Mouse (Mus musculus) hindbrain, embryonic 13.5 days (tissue): ENCODE data around the gene Rock2. TPM values are rescaled to one million over a fixed set of nuclear protein-coding genes. Genes with fewer than 3 reads are reported as not detected.

Source experiments
- ATAC-seq: fragments of 200-750 bp; cut with Nextera tagmentation; 2 replicates; pipeline ENCODE4 v1.8.0; 2017; ENCODE audit warnings: moderate TSS enrichment; ENCODE audit not compliant: low FRiP score
- H3K27ac ChIP-seq: fragments of 300-500 bp; sonication (generic); 2 replicates; pipeline ENCODE4 v1.5.1; 2015; ENCODE audit warnings: inconsistent platforms, mild to moderate bottlenecking, moderate library complexity
- H3K27me3 ChIP-seq: fragments of 300-500 bp; sonication (generic); 2 replicates; pipeline ENCODE4 v1.6.1; 2015; ENCODE audit warnings: mild to moderate bottlenecking, inconsistent platforms
- H3K36me3 ChIP-seq: fragments of 300-500 bp; sonication (generic); 2 replicates; pipeline ENCODE4 v1.6.1; 2015; ENCODE audit warnings: mild to moderate bottlenecking, inconsistent platforms
- H3K4me1 ChIP-seq: fragments of 300-500 bp; sonication (generic); replicated peaks from 2 replicates; pipeline ENCODE4 v1.6.1; 2015; ENCODE audit warnings: inconsistent platforms
- H3K4me2 ChIP-seq: fragments of 300-500 bp; sonication (generic); 2 replicates; pipeline ENCODE4 v1.6.1; 2015; ENCODE audit warnings: inconsistent platforms, mild to moderate bottlenecking, moderate library complexity
- H3K4me3 ChIP-seq: fragments of 300-500 bp; sonication (generic); 2 replicates; pipeline ENCODE4 v1.5.1; 2015; ENCODE audit warnings: mild to moderate bottlenecking, inconsistent platforms
- H3K9ac ChIP-seq: fragments of 300-500 bp; sonication (generic); 2 replicates; pipeline ENCODE4 v1.6.1; 2015; ENCODE audit warnings: mild to moderate bottlenecking, inconsistent platforms
- H3K9me3 ChIP-seq: fragments of 300-500 bp; sonication (generic); 2 replicates; pipeline ENCODE4 v1.6.1; 2016; ENCODE audit warnings: inconsistent platforms
- WGBS: fragments of 180-500 bp; shearing (Covaris S2); methylation state at CpG from one replicate; pipeline ENCODE4 v1.1.7; 2015; 5-methylcytosine and 5-hydroxymethylcytosine counted together
- polyA plus RNA-seq: library from polyadenylated mRNA; unstranded; fragments of >200 nt; fragmentation: Nextera tagmentation; extraction: Ambion mirVana; gene quantifications from 2 replicates; pipeline ENCODE4 v1.2.1, GENCODE M21; 2015

The Rock2 gene
- polyA plus RNA-seq, 1 experiment from 2014 or later = 15.5 TPM

- Histone ChIP-seq H3K4me2 (no peak overlapping the region), H3K36me3 (no peaks in the 10 kb centered on the region), H3K9ac (no peak overlapping the region), H3K9me3 (no peaks in the 10 kb centered on the region), H3K27me3 (no peaks in the 10 kb centered on the region), H3K4me3 (no peak overlapping the region), H3K4me1 (no peaks in the 10 kb centered on the region; the same call in 1 of the 2 replicates), H3K27ac (no peak overlapping the region)
- ATAC-seq = no peak
- WGBS = 96% methylated on average over 3 of the region's 3 CpGs
These were observed 17.9 kb downstream of the Rock2 start for GRCm38 (mm10) chr12:16912600-16912999.

DNA sequence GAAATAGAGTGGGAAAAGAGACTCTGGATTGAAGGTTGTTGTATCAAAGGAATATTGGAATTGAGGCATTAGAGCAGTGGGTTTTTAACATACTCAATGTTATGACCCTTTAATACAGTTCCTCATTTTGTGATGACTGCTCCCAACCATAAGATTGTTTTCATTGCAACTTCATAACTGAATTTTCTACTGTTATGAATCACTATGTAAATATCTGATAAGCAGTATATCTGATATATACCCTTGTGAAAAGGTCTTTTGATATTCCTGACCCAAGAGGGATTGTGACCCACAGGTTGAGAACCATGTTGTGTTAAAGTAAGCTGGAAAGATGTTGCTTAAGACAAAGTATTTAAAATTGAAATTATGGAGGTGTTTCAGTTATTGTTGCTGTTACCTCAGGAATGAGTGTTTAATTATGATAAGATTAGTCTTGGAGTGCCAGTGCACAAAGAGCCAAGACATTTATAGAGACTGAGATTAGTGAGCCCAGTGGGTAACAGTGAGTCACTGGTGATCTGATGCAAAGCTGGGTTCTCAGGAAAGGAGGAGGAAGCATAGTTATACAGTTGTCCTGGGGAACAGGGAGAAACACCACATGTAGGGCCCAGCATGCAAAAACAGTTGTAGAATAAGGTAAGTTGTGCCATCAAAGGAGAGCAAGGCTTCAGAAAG is 25.6 kb downstream of the Rock2 start:
- no peak for ATAC-seq
- Histone ChIP-seq H3K9me3 (no peaks in the 10 kb centered on the region), H3K27me3 (no peaks in the 10 kb centered on the region), H3K4me1 (no peaks in the 10 kb centered on the region), H3K4me2 (no peak overlapping the region), H3K4me3 (no peak overlapping the region), H3K27ac (no peak overlapping the region), H3K36me3 (no peaks in the 10 kb centered on the region), H3K9ac (no peak overlapping the region)

DNA sequence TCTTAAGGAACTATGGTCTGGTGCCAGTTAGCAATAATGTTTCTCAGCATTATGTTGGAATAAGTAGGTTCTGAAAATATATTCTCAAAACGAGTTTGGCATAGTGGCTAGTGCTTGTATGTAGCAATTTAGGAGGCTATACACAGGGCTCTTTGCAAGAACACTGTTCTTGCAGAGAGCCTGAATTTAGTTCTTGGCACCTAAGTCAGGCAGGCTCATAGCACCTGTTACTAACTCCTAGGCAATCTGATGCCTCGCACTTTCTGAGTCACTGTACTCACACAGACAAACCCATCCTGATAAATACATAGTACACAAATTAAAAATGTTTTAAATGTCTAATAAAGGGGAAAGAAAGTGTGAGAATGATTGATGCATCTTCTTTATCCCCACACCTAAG is 33.2 kb downstream of the Rock2 start:
- no peaks in the 10 kb centered on the region for H3K4me1 ChIP-seq
- H3K36me3 ChIP-seq = peaks cover 12% of the 10 kb centered on the region
- H3K9ac ChIP-seq = no peak overlapping the region
- 88% methylated on average over 2 of the region's 2 CpGs for WGBS
- no peak overlapping the region for H3K4me3 ChIP-seq
- H3K9me3 ChIP-seq = no peaks in the 10 kb centered on the region
- ATAC-seq = no peak
- no peaks in the 10 kb centered on the region for H3K27me3 ChIP-seq
- H3K4me2 ChIP-seq = no peak overlapping the region
- H3K27ac ChIP-seq = no peak overlapping the region

DNA sequence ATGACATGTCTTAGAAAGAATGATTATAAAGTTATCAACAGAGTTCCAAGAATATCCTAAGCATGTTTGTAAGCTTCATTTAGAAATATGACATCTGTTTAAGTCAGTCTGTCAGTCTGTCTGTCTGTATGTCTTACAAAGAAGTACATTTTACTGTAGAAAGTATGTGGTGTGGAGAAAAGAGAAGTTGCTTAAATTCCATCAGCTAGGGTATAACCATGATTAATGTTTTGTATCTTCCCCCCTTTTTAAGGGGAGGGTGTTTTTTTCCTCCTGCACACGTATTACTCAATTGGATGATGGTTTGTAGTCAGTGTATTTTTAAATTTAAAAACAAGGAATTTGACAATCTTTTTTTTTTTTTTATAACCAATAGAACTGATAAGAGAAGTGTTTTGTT is 39.7 kb downstream of the Rock2 start:
- H3K36me3 ChIP-seq = peaks cover 9% of the 10 kb centered on the region
- H3K9me3 ChIP-seq = no peaks in the 10 kb centered on the region
- H3K9ac ChIP-seq = no peak overlapping the region
- no peak overlapping the region for H3K4me3 ChIP-seq
- ATAC-seq = no peak
- H3K4me1 ChIP-seq = no peaks in the 10 kb centered on the region
- WGBS = 96% methylated on average over 1 of the region's 1 CpGs
- no peaks in the 10 kb centered on the region for H3K27me3 ChIP-seq
- no peak overlapping the region for H3K27ac ChIP-seq
- no peak overlapping the region for H3K4me2 ChIP-seq

GRCm38 (mm10) chr12:16941976-16942375 is 47.3 kb downstream of the Rock2 start:
- H3K4me1 ChIP-seq = no peaks in the 10 kb centered on the region
- H3K27me3 ChIP-seq = no peaks in the 10 kb centered on the region
- H3K9ac ChIP-seq = no peak overlapping the region
- WGBS = 91% methylated on average over 3 of the region's 3 CpGs
- H3K27ac ChIP-seq = no peak overlapping the region
- no peaks in the 10 kb centered on the region for H3K9me3 ChIP-seq
- H3K36me3 ChIP-seq = peaks cover 11% of the 10 kb centered on the region; the same call in 1 of the 2 replicates
- H3K4me3 ChIP-seq = no peak overlapping the region
- no peak for ATAC-seq
- no peak overlapping the region for H3K4me2 ChIP-seq

- WGBS = 91% methylated on average over 6 of the region's 6 CpGs
- Histone ChIP-seq H3K36me3 (peaks cover 24% of the 10 kb centered on the region), H3K27ac (no peak overlapping the region), H3K4me2 (no peak overlapping the region), H3K4me3 (no peak overlapping the region), H3K27me3 (no peaks in the 10 kb centered on the region), H3K9me3 (no peaks in the 10 kb centered on the region), H3K4me1 (no peaks in the 10 kb centered on the region), H3K9ac (no peak overlapping the region)
- ATAC-seq = no peak
These were observed 53.5 kb downstream of the Rock2 start for GRCm38 (mm10) chr12:16948239-16948638.

DNA sequence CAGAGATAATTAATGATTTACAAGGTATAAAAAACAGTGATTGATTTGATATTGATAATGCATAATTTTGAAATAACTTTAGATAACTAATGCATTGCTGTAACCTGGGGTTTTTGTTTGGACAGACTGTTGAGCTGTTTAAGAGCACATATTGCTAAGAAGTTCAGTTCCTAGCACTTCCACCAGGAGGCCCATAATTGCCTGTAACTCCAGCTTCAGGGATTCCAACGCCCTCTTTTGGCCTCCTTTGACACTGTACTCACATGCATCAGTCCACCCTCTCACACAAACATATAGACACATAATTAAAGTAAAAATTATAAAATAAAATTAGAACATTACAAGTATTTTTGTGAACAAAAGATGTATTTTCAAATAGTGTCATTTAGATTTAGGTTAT is 64.2 kb downstream of the Rock2 start:
- Histone ChIP-seq H3K4me3 (no peak overlapping the region), H3K9me3 (no peaks in the 10 kb centered on the region), H3K27ac (no peak overlapping the region), H3K4me2 (no peak overlapping the region), H3K9ac (no peak overlapping the region), H3K4me1 (no peaks in the 10 kb centered on the region), H3K27me3 (no peaks in the 10 kb centered on the region), H3K36me3 (peaks cover 47% of the 10 kb centered on the region)
- ATAC-seq = no peak
- WGBS = 69% methylated on average over 1 of the region's 1 CpGs

DNA sequence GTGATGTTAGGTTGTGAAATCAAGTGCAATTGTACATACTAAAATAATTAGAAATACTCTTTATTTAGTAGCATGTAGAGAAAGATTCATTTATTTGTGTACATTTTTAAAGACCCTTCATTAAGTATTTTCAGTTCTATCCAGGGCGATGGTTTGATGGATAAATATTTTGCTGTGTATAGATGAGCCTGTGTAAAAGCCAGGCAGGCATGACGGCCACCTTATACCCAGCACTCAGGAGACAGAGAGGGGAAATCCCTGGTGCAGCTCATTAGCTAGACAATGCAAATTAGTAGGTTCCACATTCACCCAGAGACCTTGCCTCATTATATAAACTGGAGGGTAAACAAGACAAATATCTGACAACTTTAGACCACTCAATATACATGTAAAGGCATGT is 68.7 kb downstream of the Rock2 start:
- Histone ChIP-seq H3K27me3 (no peaks in the 10 kb centered on the region), H3K27ac (no peak overlapping the region), H3K36me3 (peaks cover 42% of the 10 kb centered on the region), H3K9ac (no peak overlapping the region), H3K9me3 (no peaks in the 10 kb centered on the region), H3K4me1 (no peaks in the 10 kb centered on the region), H3K4me2 (no peak overlapping the region), H3K4me3 (no peak overlapping the region)
- ATAC-seq = no peak
- 72% methylated on average over 2 of the region's 2 CpGs for WGBS

DNA sequence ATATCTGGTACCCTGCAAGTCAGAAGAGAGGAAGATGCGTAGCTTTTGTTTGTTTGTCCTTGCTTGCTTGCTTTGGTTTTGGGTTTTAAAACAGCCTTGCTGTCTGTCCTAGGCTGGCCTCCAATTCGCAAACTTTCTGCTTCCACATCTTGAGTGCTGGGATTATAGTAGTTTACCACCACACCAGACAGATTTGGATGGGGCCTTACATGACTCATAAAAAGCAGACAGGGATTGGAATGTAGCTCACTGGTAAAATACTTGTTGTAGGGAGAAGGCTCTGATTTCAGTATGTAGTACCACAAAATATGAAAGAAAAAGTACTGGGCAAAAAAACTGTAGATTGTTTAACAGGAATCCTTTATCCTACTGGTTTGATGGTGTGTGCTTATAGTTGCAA is 72.1 kb downstream of the Rock2 start:
- 93% methylated on average over 2 of the region's 2 CpGs for WGBS

DNA sequence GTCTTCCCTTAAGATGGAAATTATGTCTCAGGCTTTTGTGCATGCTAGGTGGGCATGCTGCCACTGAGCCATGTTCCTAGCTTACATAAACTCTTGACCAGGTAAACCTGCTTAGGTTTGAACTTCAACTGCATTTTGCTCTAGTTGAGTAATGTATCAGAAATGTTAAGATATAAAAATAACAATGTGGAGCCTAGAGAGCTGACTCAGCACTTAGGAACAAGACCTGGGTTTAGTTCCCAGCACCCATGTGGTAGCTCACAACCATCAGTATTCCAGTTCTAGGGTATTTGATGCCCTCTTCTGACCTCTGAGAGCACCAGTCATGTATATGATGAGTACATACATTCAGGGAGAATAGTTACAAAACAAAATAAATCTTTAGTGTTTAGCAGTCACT is 82.4 kb downstream of the Rock2 start:
- ATAC-seq = no peak
- Histone ChIP-seq H3K9me3 (no peaks in the 10 kb centered on the region), H3K4me3 (no peak overlapping the region), H3K27me3 (no peaks in the 10 kb centered on the region), H3K4me1 (no peaks in the 10 kb centered on the region), H3K27ac (no peak overlapping the region), H3K9ac (no peak overlapping the region), H3K36me3 (peaks cover 82% of the 10 kb centered on the region), H3K4me2 (no peak overlapping the region)

More for the DNA sequence above, 72.1 kb downstream of the Rock2 start:
- Histone ChIP-seq H3K4me2 (no peak overlapping the region), H3K27ac (no peak overlapping the region), H3K36me3 (peaks cover 39% of the 10 kb centered on the region), H3K9ac (no peak overlapping the region), H3K4me1 (no peaks in the 10 kb centered on the region), H3K9me3 (no peaks in the 10 kb centered on the region), H3K4me3 (no peak overlapping the region), H3K27me3 (no peaks in the 10 kb centered on the region)
- ATAC-seq = no peak

GRCm38 (mm10) chr12:16985778-16986177 is 91.1 kb downstream of the Rock2 start:
- WGBS = 92% methylated on average over 1 of the region's 1 CpGs
- no peak overlapping the region for H3K9ac ChIP-seq
- H3K36me3 ChIP-seq = peaks cover 16% of the 10 kb centered on the region
- H3K9me3 ChIP-seq = no peaks in the 10 kb centered on the region
- H3K27me3 ChIP-seq = no peaks in the 10 kb centered on the region
- no peak overlapping the region for H3K4me3 ChIP-seq
- H3K4me1 ChIP-seq = no peaks in the 10 kb centered on the region
- no peak for ATAC-seq
- no peak overlapping the region for H3K4me2 ChIP-seq
- H3K27ac ChIP-seq = no peak overlapping the region

DNA sequence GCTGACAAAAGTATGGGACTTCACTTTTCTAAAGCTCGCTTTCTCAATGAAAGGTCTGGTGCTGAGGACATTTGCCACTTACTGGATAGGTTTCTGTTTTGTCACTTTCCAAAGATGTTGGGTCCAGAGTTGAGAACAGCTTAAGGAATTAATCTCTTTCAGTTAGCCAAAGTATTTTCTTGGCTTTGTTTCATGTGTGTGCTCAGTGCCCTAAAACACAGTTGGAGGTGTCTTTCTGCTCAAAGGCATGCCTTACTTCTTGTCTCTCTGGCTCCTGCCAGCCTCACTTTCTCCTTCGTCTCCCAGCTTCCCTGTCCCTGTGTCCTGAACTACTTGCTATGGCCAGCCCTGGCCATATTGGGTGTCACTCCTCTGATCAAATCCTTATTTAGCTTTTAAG is 96.7 kb downstream of the Rock2 start:
- 85% methylated on average over 2 of the region's 2 CpGs for WGBS
- no peaks in the 10 kb centered on the region for H3K4me1 ChIP-seq
- no peak overlapping the region for H3K4me2 ChIP-seq
- no peak overlapping the region for H3K9ac ChIP-seq
- H3K27me3 ChIP-seq = no peaks in the 10 kb centered on the region
- no peak for ATAC-seq
- no peak overlapping the region for H3K27ac ChIP-seq
- no peak overlapping the region for H3K4me3 ChIP-seq
- H3K36me3 ChIP-seq = peaks cover 9% of the 10 kb centered on the region; the same call in 1 of the 2 replicates
- H3K9me3 ChIP-seq = no peaks in the 10 kb centered on the region

DNA sequence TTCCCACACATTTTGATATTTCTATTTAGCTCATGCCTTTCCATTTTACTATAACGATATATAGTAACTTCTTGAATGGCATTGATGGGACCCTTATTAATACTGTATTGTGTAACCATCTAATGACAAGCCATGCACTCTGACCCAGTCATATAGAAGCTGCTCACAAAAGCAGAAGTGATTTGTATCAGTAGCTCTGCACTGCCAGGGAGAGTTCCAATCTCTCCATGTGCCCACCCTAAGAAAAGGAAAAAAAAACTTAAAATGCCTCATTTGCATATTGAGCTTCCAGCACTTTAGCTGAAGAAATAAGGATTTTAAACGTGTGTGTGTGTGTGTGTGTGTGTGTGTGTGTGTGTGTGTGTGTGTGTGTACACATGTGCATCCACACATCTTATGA is 97.7 kb downstream of the Rock2 start:
- no peak overlapping the region for H3K4me2 ChIP-seq
- H3K36me3 ChIP-seq = peaks cover 9% of the 10 kb centered on the region; the same call in 1 of the 2 replicates
- no peak overlapping the region for H3K4me3 ChIP-seq
- ATAC-seq = no peak
- WGBS = 88% methylated on average over 2 of the region's 2 CpGs
- H3K9me3 ChIP-seq = no peaks in the 10 kb centered on the region
- no peaks in the 10 kb centered on the region for H3K4me1 ChIP-seq
- no peak overlapping the region for H3K9ac ChIP-seq
- no peak overlapping the region for H3K27ac ChIP-seq
- peaks cover 7% of the 10 kb centered on the region for H3K27me3 ChIP-seq
